23 mouse cellular contexts compared by ENCODE assay signal in genomic region chr8:92703375-92703774, GRCm38 (mm10). TPM values are rescaled to one million over a fixed set of nuclear protein-coding genes. Genes with fewer than 3 reads are reported as not detected.
DNase-seq lines count a peak whose midpoint lies in the region; ATAC-seq and TF ChIP-seq lines count a peak whose summit lies in the region.
"Had no signal": no experiment of that assay in that cellular context is flagged by ENCODE, and none has a peak within 500 bp of the region (broad histone marks: within the 10 kb centered on the region; RNA-seq: fewer than 3 reads in every experiment).

No protein-coding gene starts in this region.

- no peaks in the 10 kb centered on the region for H3K9me3 ChIP-seq in heart, embryonic 12.5 days (replicated peaks)
- H3K9me3 ChIP-seq in heart, postnatal 0 days (replicated peaks; ENCODE audit: control insufficient read depth, low read length): no peaks in the 10 kb centered on the region
- no peaks in the 10 kb centered on the region for H3K9me3 ChIP-seq in intestine, postnatal 0 days (ENCODE audit: control insufficient read depth)
- H3K9me3 ChIP-seq: embryonic facial prominence, embryonic 12.5 days; liver, embryonic 12.5 days; midbrain, embryonic 12.5 days had no signal

- no peak overlapping the region for H3K4me2 ChIP-seq in heart, embryonic 12.5 days
- H3K4me2 ChIP-seq in heart, postnatal 0 days (ENCODE audit: low read depth, low read length): no peak overlapping the region
- H3K4me2 ChIP-seq in intestine, postnatal 0 days (replicated peaks; ENCODE audit: low read depth): no peak overlapping the region
- H3K4me2 ChIP-seq: embryonic facial prominence, embryonic 12.5 days; liver, embryonic 12.5 days; lung, embryonic 14.5 days; midbrain, embryonic 12.5 days had no signal

- TF ChIP-seq EP300 in heart, postnatal 0 days (IDR thresholded peaks at IDR 0.05; ENCODE audit: low read depth): no peak

- 66% methylated on average over 3 of the region's 3 CpGs for WGBS in heart, embryonic 12.5 days
- WGBS in heart, postnatal 0 days: 66% methylated on average over 3 of the region's 3 CpGs
- whole genome bisulfite sequencing in intestine, postnatal 0 days: 72% methylated on average over 3 of the region's 3 CpGs

- peak; percentile 48 to 65 for DNase-seq in cerebellum, postnatal 10 days
- DNase-seq in cerebellum, postnatal 4 days (ENCODE audit: low spot score in 2 of 2): no peak
- peak; percentile 32 to 74 for DNase-seq in heart, adult 18-20 months
- DNase-seq in heart, postnatal 0 days (ENCODE audit: low spot score): peak; percentile 16
- DNase-seq in thymus, postnatal 25 days: no peak
- DNase-seq: B cell, adult 2 months; cerebellum, adult 11-12 months; forebrain, postnatal 0 days; kidney, adult 9 months; lung, embryonic 14.5 days; lung, postnatal 4 days; right cerebral cortex, postnatal 14 days had no signal

- H3K27ac ChIP-seq in heart, embryonic 12.5 days (ENCODE audit: poor library complexity, severe bottlenecking): no peak overlapping the region
- H3K27ac ChIP-seq in brown adipose tissue, adult 24 weeks (replicated peaks; ENCODE audit: low read depth, low read length): peak overlapping the region; percentile 75
- H3K27ac ChIP-seq in heart, postnatal 0 days (ENCODE audit: low read depth): no peak overlapping the region
- H3K27ac ChIP-seq in intestine, postnatal 0 days (ENCODE audit: low read depth, low read length): no peak overlapping the region
- H3K27ac ChIP-seq: embryonic facial prominence, embryonic 12.5 days; layer of hippocampus, adult 2 months; liver, embryonic 12.5 days; midbrain, embryonic 12.5 days had no signal

- H3K36me3 ChIP-seq in heart, embryonic 12.5 days: no peaks in the 10 kb centered on the region
- no peaks in the 10 kb centered on the region for H3K36me3 ChIP-seq in heart, postnatal 0 days (replicated peaks; ENCODE audit: control insufficient read depth, insufficient read depth, low read length)
- no peaks in the 10 kb centered on the region for H3K36me3 ChIP-seq in intestine, postnatal 0 days (ENCODE audit: control insufficient read depth, insufficient read depth)
- H3K36me3 ChIP-seq: embryonic facial prominence, embryonic 12.5 days; liver, embryonic 12.5 days; midbrain, embryonic 12.5 days had no signal

- H3K4me3 ChIP-seq in heart, embryonic 12.5 days: no peak overlapping the region
- no peak overlapping the region for H3K4me3 ChIP-seq in brown adipose tissue, adult 24 weeks (ENCODE audit: insufficient read depth, low read depth, low read length)
- no peak overlapping the region for H3K4me3 ChIP-seq in heart, postnatal 0 days (ENCODE audit: low read depth, low read length)
- H3K4me3 ChIP-seq in intestine, postnatal 0 days (ENCODE audit: low read depth, low read length): no peak overlapping the region
- H3K4me3 ChIP-seq: embryonic facial prominence, embryonic 12.5 days; layer of hippocampus, adult 2 months; liver, embryonic 12.5 days; midbrain, embryonic 12.5 days had no signal

- no peaks in the 10 kb centered on the region for H3K4me1 ChIP-seq in heart, embryonic 12.5 days (replicated peaks)
- peaks cover 4% of the 10 kb centered on the region for H3K4me1 ChIP-seq in brown adipose tissue, adult 24 weeks (ENCODE audit: control insufficient read depth, insufficient read depth, insufficient read length, low read length)
- H3K4me1 ChIP-seq in heart, postnatal 0 days (ENCODE audit: control insufficient read depth, insufficient read depth): no peaks in the 10 kb centered on the region
- H3K4me1 ChIP-seq in intestine, postnatal 0 days (replicated peaks; ENCODE audit: control insufficient read depth, insufficient read depth, low read length): no peaks in the 10 kb centered on the region
- H3K4me1 ChIP-seq: embryonic facial prominence, embryonic 12.5 days; liver, embryonic 12.5 days; midbrain, embryonic 12.5 days had no signal

- TF ChIP-seq CTCF in heart, postnatal 0 days (IDR thresholded peaks at IDR 0.05; ENCODE audit: low read depth): no peak
- TF ChIP-seq CTCF in intestine, postnatal 0 days (IDR thresholded peaks at IDR 0.05; ENCODE audit: low read depth): no peak

- H3K27me3 ChIP-seq in heart, embryonic 12.5 days (replicated peaks): no peaks in the 10 kb centered on the region
- H3K27me3 ChIP-seq in heart, postnatal 0 days (ENCODE audit: control insufficient read depth, insufficient read depth, low read length): no peaks in the 10 kb centered on the region
- no peaks in the 10 kb centered on the region for H3K27me3 ChIP-seq in intestine, postnatal 0 days (replicated peaks; ENCODE audit: control insufficient read depth, insufficient read depth, low read length)
- H3K27me3 ChIP-seq: embryonic facial prominence, embryonic 12.5 days; liver, embryonic 12.5 days; midbrain, embryonic 12.5 days had no signal

- no peak for ATAC-seq in heart, embryonic 12.5 days (ENCODE audit: insufficient number of reproducible peaks, low FRiP score)
- ATAC-seq in heart, postnatal 0 days (ENCODE audit: insufficient read depth, low read depth): no peak
- ATAC-seq in intestine, postnatal 0 days: no peak
- ATAC-seq: activated CD4-positive, CD25-positive, alpha-beta regulatory T cell, adult 4 months; forebrain, postnatal 0 days; liver, embryonic 12.5 days had no signal

- no peak overlapping the region for H3K9ac ChIP-seq in heart, embryonic 12.5 days
- H3K9ac ChIP-seq in heart, postnatal 0 days (replicated peaks; ENCODE audit: low read depth, low read length): no peak overlapping the region
- H3K9ac ChIP-seq in intestine, postnatal 0 days (ENCODE audit: low read depth, low read length): no peak overlapping the region
- H3K9ac ChIP-seq: embryonic facial prominence, embryonic 12.5 days; forebrain, postnatal 0 days; liver, embryonic 12.5 days; lung, embryonic 14.5 days; midbrain, embryonic 12.5 days had no signal

RNA-seq across cellular contexts. Expression of gene Irx6, which starts 29.3 kb away (rescaled TPM):
- not detected for total RNA-seq in heart, adult 18-20 months (2021)
- polyA plus RNA-seq in heart, embryonic 12.5 days (2016; fragmentation: Nextera tagmentation; extraction: Ambion mirVana): 3.1 and 3.8 TPM in 2 replicates
- not detected in 2 replicates for polyA plus RNA-seq in brown adipose tissue, adult 24 weeks (2012; ENCODE audit: insufficient read depth, insufficient read length, missing spikeins)
- total RNA-seq in heart, postnatal 0 days (2014; rRNA removed; ENCODE audit: low replicate concordance): not detected in 2 replicates
- 0.07 and 0.08 TPM in 2 replicates for polyA plus RNA-seq in heart, postnatal 0 days (2015; fragmentation: Nextera tagmentation; extraction: Ambion mirVana)
- polyA plus RNA-seq in intestine, postnatal 0 days (2015; fragmentation: Nextera tagmentation; extraction: Ambion mirVana): 0.10 and 0.16 TPM in 2 replicates
- total RNA-seq: gastrocnemius, adult 18-20 months had no signal
- polyA plus RNA-seq: activated CD4-positive, CD25-positive, alpha-beta regulatory T cell, adult 4 months; liver, embryonic 12.5 days; lung, embryonic 14.5 days; spleen, adult 2 months; thymus, postnatal 0 days had no signal

Comparison
In these comparisons a context has a peak if more than half of its experiments do, and no peak if none do; other contexts are left out.
1. DNase-seq: peak in cerebellum, postnatal 10 days (2 of 2), heart, adult 18-20 months (2 of 2) and heart, postnatal 0 days (single experiment); none in cerebellum, postnatal 4 days (0 of 2) and thymus, postnatal 25 days (single experiment).